In genomic region chr6:47358686-47359085, GRCm38 (mm10) we compare ENCODE assay signal across 8 mouse cellular contexts.
DNase-seq lines count a peak whose midpoint lies in the region; ATAC-seq and TF ChIP-seq lines count a peak whose summit lies in the region.

No protein-coding gene starts in this region.

- H3K4me3 ChIP-seq in forebrain, embryonic 13.5 days, result no peak overlapping the region
- no peak overlapping the region for H3K4me3 ChIP-seq in forebrain, embryonic 12.5 days (replicated peaks)
- H3K4me3 ChIP-seq in spleen, adult 2 months (ENCODE audit: extremely low read depth, insufficient read depth, insufficient read length), result no peak overlapping the region
- H3K4me3 ChIP-seq in lung, postnatal 0 days (ENCODE audit: low read depth, low read length), result no peak overlapping the region

- ATAC-seq in forebrain, embryonic 13.5 days, result peak; percentile 70
- no peak for ATAC-seq in forebrain, embryonic 12.5 days (ENCODE audit: low FRiP score)
- ATAC-seq in lung, postnatal 0 days, result no peak

- H3K9ac ChIP-seq in forebrain, embryonic 13.5 days, result no peak overlapping the region
- no peak overlapping the region for H3K9ac ChIP-seq in forebrain, embryonic 12.5 days
- H3K9ac ChIP-seq in lung, postnatal 0 days (replicated peaks; ENCODE audit: low read depth), result no peak overlapping the region

- no peak for TF ChIP-seq EP300 in lung, postnatal 0 days (IDR thresholded peaks at IDR 0.05)

- H3K27me3 ChIP-seq in forebrain, embryonic 13.5 days, result no peaks in the 10 kb centered on the region
- H3K27me3 ChIP-seq in forebrain, embryonic 12.5 days, result no peaks in the 10 kb centered on the region
- no peaks in the 10 kb centered on the region for H3K27me3 ChIP-seq in spleen, adult 2 months (ENCODE audit: control insufficient read depth, insufficient read depth, low read length)
- H3K27me3 ChIP-seq in lung, postnatal 0 days (replicated peaks; ENCODE audit: insufficient read depth, low read length), result no peaks in the 10 kb centered on the region

- H3K9me3 ChIP-seq in forebrain, embryonic 13.5 days (replicated peaks), result no peaks in the 10 kb centered on the region
- H3K9me3 ChIP-seq in forebrain, embryonic 12.5 days, result no peaks in the 10 kb centered on the region
- H3K9me3 ChIP-seq in lung, postnatal 0 days (ENCODE audit: low read length), result no peaks in the 10 kb centered on the region

- H3K4me2 ChIP-seq in forebrain, embryonic 13.5 days, result no peak overlapping the region
- H3K4me2 ChIP-seq in forebrain, embryonic 12.5 days, result no peak overlapping the region
- no peak overlapping the region for H3K4me2 ChIP-seq in lung, postnatal 0 days (replicated peaks; ENCODE audit: low read depth, low read length)

- 42% methylated on average over 2 of the region's 2 CpGs for WGBS in forebrain, embryonic 13.5 days
- WGBS in forebrain, embryonic 12.5 days, result 56% methylated on average over 2 of the region's 2 CpGs
- 48% methylated on average over 2 of the region's 2 CpGs for WGBS in spleen, adult 2 months
- WGBS in lung, postnatal 0 days, result 25% methylated on average over 2 of the region's 2 CpGs

- TF ChIP-seq CTCF in spleen, adult 2 months (IDR thresholded peaks at IDR 0.05; ENCODE audit: extremely low read depth, insufficient read depth, insufficient read length, insufficient replicate concordance), result peak; percentile 21; the same call in 1 of the 2 replicates
- peak; percentile 64 for TF ChIP-seq CTCF in lung, postnatal 0 days (IDR thresholded peaks at IDR 0.05)

- no peak overlapping the region for H3K27ac ChIP-seq in forebrain, embryonic 13.5 days
- H3K27ac ChIP-seq in forebrain, embryonic 12.5 days, result no peak overlapping the region
- H3K27ac ChIP-seq in spleen, adult 2 months (ENCODE audit: insufficient read depth, low read length), result no peak overlapping the region
- H3K27ac ChIP-seq in lung, postnatal 0 days (ENCODE audit: low read length), result no peak overlapping the region

- H3K36me3 ChIP-seq in forebrain, embryonic 13.5 days (ENCODE audit: poor library complexity, severe bottlenecking), result no peaks in the 10 kb centered on the region
- H3K36me3 ChIP-seq in forebrain, embryonic 12.5 days (replicated peaks), result no peaks in the 10 kb centered on the region
- H3K36me3 ChIP-seq in spleen, adult 2 months (ENCODE audit: control insufficient read depth, insufficient read depth, low read length), result no peaks in the 10 kb centered on the region
- H3K36me3 ChIP-seq in lung, postnatal 0 days (ENCODE audit: insufficient read depth, low read length), result no peaks in the 10 kb centered on the region

- no peaks in the 10 kb centered on the region for H3K4me1 ChIP-seq in forebrain, embryonic 13.5 days
- no peaks in the 10 kb centered on the region for H3K4me1 ChIP-seq in forebrain, embryonic 12.5 days
- H3K4me1 ChIP-seq in spleen, adult 2 months (ENCODE audit: control insufficient read depth, insufficient read depth, insufficient read length), result no peaks in the 10 kb centered on the region
- no peaks in the 10 kb centered on the region for H3K4me1 ChIP-seq in lung, postnatal 0 days (ENCODE audit: insufficient read depth, low read depth, low read length)

- TF ChIP-seq POLR2A in spleen, adult 2 months (IDR thresholded peaks at IDR 0.05; ENCODE audit: low read depth, low read length), result no peak

- peak in 1 of 2 experiments; percentile 8 for DNase-seq in spleen, adult 2 months (ENCODE audit: low read depth in 1 of 2, low spot score in 2 of 2)
- no peak for DNase-seq in spleen, adult 12 weeks (ENCODE audit: low spot score)
- DNase-seq in cerebellum, postnatal 36 days, result peak; percentile 29 to 50
- DNase-seq in kidney, adult 9 months, result peak; percentile 68
- peak; percentile 56 for DNase-seq in lung, postnatal 0 days (ENCODE audit: low spot score)
- peak; percentile 45 for DNase-seq in thymus, postnatal 14 days
